Mouse (Mus musculus) urinary bladder, adult 18-20 months (tissue): ENCODE results near the gene Golga4.

Source experiments
- DNase-seq, 2 experiments: peaks; one replicate each; pipeline ENCODE4 v3.0.0; 2022; ENCODE audit warnings: low spot score in 2 of 2, mixed read lengths in 2 of 2

Golga4 gene

DNA sequence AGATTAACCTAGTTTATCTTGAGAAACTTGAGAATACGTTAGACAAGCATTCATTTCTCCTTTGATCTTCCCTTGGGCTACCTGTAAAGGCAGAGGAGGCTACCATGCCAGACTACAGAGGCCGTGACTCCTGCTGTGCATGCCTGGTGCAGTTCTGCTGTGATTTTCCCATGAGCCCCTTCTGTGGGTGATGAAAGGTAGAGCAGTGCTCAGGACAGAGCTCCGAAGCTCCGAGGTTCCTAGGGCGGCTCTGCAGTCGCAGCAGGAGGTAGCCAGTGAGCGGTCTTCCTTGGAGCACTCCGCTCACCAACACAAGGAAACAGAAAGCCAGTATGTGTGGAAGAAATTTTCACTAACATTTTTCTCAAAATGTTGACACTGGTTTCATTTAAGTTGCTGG is 15.6 kb downstream of the Golga4 start:
- no peak for DNase-seq

DNA sequence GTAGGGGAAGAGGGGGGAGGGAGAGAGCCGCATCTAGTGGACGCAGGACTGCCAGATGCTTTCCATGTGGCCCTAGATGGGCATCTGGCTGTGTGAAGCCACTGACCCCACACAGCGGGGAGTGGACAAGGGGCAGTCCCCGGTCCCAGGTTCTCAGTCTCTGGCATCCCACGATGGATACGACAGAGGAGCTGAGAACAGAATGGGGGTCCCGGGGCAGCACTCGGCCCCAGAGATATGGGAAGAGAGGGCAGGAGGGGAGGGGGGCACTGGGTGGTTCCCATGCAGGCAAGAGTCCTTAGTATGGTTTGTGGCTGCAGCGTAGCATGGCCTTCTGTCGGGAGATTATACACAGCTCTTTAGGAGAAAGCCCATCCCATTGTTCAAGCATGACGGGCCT is 17.7 kb downstream of the Golga4 start:
- DNase-seq, result no peak

DNA sequence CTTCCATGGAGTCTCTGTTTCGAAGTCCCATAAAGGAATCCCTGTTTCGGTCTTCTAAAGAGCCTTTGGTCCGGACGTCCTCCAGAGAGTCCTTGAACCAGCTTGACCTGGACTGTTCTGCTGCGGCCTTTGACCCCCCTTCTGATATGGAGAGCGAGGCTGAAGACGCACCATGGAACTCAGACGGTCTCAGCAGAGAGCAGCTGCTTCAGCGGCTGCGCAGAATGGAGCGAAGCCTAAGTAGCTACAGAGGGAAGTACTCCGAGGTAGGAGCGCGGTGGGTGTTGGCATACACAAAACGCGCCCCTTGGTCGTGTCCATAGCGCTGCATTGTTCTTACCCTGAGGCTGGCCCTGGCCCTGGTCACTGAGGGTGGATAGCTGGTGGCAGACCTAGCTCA is 21.0 kb downstream of the Golga4 start:
- DNase-seq, result no peak

DNA sequence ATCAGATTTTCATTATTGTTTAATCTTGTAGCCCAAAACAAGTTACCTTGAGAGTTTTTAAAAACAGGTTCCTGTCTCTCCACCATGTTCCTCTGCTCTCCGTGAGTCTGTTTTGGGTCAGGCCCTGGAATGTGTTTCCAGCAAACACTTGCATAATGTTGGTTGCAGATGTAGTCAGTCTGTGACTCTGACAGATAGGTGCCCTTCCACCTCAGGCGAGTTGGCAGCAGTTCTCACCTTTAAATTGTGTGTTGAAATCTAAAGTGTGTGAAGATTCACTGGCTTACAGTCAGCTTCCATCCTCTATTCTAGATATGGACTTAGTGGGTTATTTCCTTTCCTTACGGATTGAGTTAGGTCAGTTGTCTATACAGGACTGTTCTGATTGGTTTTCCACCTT is 23.7 kb downstream of the Golga4 start:
- DNase-seq, result no peak

DNA sequence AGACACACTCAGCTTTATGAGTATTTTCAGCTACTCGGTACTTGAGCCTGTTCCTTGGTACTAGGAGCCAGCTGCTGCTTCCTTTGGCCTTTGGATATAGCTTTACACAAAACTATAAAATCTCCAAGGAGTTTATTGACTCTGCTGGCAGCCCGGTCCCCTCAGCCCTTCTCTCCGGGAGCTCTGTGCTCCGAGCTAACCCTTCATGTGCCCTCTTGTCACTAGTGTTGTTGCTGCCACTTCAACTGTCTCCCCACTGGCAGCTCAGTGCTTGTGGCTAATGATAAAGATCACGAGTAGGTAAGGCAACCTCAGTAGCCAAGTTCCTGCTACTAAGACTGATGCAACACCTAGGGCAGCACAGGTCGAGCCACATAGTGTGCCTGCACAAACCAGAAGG is 24.6 kb downstream of the Golga4 start:
- DNase-seq, result no peak

DNA sequence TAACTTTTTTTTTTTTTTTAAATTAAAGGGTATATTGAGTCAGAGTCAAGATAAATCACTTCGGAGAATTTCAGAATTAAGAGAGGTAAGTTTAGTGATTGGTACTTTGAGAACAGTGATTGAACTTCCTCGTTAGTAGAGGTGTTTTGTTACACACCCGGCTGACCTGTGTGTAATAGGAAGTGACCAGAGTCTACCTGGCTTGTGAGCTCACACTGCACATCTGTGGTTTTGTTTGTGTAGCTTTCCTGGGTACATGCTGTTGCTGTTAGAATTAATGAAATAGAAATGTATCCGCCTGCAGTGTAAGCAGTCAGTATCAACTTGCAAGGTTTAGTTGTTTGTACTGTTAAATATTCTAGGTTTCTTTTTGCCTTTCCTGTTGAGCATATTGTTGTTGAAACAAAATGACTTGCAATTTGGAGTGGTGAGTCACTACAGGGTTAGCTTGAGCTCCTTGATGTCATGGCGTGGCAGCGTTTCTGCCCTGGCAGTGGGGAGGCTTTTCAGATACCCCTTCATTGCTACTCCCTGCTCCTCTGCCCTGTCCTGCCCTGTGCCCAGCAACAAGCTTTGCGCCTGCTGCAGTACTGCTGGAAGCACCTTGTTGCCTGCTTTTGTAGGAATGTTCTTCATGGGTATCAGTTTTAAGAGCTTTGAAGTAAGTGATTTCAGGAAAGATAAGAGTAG is 26.6 kb downstream of the Golga4 start:
- DNase-seq, result no peak

DNA sequence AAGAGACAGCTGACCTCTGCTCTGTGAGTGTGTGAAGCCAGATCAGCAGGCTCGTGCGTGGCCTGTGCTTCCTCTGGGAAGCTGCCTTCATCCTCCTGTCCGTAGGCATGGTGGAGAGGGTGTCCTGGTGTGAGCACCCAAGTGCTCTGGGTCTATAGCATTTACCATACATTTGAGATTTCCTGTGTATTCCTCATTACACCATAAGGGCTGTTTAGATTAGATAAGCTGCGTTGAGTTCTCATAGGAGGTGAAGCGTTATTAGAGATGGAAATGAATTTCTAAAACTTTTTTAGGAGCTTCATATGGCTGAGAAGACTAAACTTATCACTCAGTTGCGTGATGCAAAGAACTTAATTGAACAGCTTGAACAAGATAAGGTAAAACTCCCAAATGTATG is 30.9 kb downstream of the Golga4 start:
- no peak for DNase-seq

DNA sequence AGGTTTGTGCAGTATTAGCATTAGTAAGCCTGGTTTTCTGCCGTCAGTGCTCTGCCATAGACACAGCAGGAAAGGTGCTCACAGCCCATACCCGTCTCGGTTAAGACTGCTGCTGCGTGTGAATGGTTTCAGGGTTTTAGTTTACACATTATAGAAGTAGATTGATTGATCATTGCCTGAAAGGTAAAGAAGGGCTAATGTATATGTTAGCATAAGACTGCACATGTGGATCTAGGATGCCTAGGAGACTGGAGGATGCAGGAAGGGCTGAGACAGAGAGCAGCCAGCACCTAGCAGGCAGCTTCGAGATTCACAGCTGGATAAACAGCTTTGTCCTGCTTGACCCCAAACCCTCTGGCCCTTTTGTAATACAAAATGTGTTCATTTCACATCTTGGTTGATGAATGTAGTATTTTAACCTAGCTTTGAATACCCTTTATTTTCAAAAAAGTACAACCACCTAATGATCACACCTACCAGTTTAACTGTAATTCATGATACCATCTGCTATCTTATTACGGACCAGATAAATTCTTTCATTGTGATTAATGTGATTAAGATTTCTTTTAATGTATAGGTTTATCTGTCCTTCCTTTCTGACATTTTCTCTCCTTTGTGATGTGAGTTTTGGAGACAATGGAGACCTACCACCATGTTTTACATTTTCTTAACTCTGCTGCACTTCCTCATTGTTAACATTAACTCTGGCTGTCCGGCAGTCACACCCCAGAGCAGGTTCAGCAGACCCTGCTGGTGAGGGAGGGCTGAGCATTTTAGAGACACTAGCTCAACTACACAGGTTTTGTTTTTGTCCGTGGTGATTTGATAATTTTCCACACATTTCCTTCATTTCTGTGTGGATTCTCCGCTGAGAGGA is 31.6 kb downstream of the Golga4 start:
- no peak for DNase-seq

DNA sequence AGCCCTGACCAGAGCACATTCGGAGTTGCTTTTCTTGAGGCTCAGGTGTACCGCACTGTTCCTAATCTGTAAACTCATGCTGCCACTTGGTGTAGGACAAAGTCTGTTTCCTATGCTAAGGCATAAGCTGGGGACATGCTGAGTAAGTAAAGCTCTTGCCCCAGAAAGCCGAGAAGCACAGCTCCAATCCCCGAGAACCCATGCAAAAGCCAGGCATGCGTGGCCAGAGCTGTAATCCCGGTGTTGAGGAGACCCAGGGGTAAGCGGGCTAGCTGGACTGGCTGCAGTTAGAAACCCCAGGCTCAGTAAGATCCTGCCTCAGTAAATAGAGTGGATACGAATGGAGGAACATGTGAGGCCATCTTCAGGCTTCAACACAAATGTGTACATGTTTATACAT is 35.8 kb downstream of the Golga4 start:
- DNase-seq, result no peak

DNA sequence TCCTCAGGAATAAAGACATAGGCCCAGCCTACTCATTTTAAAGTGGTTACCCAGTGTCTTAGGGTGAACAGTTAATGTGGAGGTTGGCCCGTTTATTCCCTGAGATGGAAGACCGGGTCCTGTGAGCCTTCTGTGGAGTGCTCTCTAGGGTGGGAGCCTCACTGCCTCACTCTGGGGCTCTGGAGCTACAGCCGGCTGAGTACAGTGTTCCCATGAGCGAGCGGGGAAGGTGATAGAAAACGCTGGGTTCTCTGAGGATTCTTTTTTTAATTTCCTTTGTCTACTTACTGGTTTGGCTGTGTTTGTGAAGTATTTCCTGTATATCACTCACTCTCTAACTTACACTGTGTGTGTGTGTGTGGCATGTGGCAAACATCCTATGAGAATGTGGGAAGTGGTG is 39.1 kb downstream of the Golga4 start:
- DNase-seq, result no peak

DNA sequence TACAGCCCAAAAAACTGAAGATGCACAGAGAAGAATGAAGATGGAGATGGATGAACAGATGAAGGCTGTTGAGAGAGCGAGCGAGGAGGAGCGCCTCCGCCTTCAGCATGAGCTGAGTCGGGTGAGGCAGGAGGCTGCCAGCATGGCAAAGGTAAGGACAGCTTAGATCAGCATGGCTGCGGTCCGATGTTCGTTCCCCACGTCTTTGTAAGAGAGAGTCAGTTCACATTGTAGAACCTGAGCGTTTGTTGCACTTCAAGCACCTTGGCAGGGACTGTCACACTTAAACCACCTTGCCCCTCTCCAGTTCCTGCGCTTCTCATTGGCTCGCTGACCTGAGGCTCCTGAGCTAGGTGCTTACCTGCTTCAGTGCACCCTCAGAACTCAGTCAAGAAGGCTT is 42.6 kb downstream of the Golga4 start:
- DNase-seq, result no peak

DNA sequence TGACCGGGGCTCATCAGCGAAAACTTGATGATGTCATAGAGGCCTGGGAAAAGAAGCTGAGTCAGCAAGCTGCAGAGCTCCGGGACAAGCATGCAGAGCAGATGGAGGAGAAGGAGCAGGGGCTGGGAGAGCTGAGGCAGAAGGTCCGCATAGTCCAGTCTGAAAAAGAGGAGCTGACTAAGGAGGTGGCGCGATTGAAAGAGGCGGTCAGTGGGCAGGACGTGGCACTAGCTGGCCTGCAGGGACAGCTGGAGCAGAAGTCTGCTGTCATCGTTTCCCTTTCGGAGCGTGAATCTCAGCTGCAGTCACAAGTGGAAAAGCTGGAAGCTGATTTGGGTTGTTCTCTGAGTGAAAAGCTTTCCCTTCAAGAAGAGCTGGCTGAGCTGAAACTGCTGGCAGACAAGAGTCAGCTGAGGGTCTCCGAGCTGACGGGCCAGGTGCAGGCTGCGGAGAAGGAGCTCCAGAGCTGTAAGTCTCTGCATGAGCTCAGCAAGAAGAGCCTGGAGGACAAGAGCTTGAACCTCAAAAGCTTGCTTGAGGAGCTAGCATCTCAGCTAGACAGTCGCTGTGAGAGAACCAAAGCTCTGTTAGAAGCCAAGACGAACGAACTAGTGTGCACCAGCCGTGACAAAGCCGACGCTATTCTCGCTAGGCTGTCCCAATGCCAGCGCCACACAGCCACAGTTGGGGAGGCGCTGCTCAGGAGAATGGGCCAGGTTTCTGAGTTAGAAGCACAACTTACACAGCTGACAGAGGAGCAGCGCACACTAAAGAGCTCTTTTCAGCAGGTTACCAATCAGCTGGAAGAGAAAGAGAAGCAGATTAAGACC is 51.1 kb downstream of the Golga4 start:
- no peak for DNase-seq

DNA sequence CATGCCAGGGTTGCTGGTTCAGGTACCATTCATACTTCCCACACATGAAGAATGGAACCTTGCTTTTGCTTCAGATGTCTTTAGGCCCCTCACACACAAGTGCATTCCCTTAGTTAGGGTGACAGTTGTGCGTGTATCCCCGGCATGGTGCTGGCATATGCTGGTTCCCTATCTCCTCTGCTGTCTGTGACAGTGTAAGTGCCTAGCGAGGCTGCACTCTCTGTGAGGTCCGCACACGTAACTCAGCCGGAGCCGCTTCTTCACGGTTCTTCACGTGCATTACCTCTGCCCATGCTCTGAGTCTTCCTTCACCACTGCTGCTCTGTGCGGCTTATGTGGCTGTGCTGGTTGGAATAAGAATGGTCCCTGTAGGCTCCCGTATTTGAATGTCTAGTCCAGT is 57.3 kb downstream of the Golga4 start:
- no peak for DNase-seq

DNA sequence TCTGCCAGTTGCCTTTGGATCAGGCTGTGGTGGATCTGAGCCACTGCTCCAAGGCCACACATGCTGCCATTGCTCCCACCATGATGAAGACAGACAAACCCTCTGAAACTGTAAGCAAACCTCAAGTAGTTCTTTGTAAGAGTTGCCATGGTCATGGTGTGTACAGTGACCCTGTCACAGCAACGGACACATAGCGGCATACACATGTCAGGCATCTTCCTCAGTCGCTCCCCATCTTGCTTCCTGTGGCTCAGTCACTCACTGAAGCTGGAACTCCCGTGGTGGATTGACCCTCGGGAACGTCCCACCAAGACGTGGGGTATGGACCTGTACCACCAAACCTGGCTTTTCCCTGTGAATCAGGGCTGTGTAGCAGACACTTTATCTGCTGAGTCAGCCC is 57.8 kb downstream of the Golga4 start:
- no peak for DNase-seq

DNA sequence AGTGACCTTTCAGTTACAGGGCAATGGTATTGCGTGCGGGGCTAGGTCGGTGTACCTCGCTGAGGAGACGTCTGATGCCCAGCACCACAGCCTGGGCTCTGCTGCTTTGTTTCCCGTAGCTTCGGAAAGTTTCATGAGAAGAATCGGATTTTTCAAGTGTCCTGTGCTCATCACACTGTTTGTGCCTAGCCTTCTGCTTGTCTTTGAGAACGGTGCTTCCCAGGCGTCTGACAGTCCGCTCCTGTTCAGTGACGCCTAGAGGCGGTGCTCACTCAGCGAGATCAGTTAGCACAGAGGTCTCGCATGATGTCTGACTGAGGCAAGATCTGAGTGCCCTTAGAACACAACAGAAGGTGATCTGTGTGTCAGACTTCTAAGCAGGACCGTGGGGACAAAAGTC is 58.6 kb downstream of the Golga4 start:
- no peak for DNase-seq

DNA sequence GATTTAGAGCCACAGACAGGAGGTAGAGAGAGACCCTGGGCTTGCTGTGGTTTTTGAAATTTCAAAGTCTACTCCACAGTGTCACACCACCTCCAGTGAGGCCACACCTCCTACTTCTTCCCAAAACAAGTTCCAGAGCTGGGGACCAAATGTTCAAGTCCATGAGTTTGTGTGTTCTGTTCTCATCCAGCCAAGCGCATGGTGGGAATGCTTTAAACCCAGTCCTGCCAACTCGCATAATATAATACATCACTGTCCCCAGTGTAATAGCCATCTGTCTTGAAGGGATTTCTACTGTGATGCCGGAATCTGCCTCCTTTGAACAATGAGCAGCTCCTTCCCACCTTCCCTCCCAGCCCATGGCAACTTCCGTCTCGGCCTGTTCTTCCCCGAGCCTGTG is 63.3 kb downstream of the Golga4 start:
- DNase-seq, result no peak

DNA sequence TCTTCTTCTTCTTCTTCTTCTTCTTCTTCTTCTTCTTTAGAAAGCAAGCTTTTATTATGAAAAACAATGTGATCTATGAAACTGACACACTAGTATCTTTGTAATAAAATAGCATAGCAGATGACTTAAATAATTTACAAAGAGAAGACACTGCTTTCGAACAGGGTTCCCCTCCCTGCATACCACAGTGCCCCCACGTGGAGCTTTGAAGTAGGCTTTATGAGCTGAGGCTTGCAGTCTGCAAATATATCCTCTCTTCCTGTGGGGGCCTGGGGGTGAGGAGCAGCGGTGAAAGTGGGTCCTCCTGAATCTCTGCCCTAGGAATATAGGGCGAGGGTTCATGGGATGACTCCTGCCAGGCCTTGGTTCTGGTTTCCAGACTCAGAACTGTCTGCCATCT is 64.8 kb downstream of the Golga4 start:
- no peak for DNase-seq

DNA sequence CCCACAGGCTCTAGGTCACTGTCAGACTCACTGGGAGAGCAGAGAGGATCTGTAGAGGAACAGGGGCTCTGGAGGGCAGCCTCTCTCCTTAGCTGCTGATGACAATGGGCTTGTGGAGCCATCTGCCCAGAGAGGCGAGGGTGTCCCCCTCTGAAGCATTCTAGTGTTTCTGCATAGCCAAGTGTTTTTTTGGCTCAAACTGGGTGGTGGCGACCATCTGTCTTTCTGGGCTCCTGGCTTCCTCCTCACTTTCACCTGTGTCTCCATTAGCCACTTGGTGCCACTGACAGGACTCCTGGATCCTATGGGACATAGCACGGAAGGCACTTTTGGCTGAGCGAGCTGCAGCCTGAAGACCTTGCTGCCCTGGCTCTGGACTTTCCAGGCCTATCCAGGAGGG is 65.6 kb downstream of the Golga4 start:
- DNase-seq, result no peak

DNA sequence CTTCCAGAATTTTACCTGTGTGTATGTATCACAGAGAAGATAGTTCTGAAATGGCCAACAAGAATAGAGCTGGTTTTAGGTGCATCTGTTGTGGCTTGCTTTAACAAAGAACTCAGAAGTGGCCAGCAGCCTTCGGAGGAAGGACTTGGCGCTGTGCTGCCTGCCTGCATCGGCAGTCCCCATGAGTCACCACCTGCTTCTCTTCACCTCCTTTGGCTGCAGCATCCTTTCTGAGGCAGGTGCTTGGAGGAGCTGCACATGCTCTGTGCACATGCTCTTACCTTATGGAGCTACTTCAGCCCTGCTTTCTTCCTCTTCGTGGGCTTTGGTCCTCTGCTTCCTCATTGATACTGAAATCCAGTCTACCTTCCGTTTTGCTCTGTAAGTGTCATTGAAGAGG is 68.8 kb downstream of the Golga4 start:
- no peak for DNase-seq

DNA sequence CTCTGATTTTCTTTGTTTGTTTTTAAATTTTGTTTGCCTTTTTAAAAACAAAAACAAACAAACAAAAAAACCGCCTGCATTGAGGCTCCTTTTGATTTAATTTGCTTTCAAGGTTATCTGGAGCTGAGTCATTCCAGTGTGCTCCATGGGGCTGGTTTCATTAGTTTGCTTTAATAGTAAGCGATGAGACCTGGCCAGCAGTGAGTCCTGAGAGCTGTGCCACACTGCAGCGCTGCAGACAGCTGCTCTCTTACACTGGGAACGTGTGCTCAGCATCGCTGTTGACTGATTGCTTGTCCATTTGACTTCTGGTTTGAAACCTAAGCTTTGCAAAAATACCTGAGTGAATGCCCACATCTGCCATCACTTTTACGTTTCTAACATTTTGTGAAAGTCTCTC is 74.3 kb downstream of the Golga4 start:
- DNase-seq, result no peak

DNA sequence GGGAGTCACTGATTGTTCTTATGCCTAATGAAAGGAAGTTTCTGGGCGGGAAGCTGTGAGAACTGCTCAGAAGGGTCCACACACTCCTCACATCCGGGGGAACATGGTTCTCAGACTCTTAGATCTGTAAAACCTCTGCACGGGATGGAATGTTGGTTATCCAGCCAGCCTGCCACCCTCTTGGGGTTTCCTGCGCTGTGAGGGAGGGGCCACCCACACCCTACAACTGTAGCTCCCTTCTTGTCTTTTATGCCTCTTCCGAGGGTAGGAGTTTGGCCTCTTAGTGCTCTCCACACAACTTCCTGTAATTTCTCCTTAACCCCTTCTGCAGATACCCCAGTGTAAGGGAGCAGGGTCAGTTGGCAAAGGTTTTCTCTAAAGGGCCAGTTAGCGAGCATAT is 76.7 kb downstream of the Golga4 start:
- DNase-seq, result no peak

DNA sequence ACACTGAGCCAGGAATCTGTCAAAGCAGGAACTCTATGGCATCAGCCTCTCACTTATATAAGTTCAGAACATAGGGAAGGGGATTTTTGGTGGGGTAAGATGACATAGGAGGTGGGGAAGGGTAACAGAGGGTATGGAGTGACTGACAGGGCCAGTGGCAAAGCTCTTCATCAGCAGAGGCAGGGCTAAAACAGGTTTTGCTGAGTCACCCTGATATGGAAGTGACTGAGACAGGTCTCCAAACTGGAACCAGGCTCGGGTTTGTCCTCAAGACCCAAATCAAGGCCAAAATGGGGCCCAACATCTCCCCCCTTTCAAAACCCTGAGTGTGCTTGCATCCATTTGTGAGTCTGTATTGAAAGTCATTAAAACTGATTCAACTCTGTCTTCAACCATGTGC is 78.8 kb downstream of the Golga4 start:
- no peak for DNase-seq

DNA sequence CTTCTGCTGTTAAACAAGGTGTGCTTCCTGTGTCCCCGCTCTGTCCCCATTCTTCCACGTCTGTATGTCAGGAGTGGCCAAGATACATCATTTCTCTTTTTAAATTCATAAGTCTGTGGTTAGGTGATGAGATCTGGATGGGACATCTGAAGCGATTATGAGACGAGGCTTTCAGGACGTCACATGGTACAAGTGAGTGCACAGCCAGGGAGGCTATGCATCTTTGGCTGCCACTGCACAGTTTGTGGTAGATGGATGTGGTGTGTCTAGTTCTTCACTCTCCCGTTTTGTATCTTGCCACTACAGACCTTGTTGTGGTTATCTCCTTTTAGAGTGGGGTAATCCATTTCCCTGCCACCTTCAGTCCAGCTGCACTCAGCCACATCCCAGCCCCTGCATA is 79.9 kb downstream of the Golga4 start:
- no peak for DNase-seq
